Mouse (Mus musculus): ENCODE measurements at regions not wholly inside any gene's neighbourhood (a gene's known extent, or its start where the extent isn't known, plus 50 kb on each side); places are given as distances from the start of the nearest gene placed in this dataset.

DNA sequence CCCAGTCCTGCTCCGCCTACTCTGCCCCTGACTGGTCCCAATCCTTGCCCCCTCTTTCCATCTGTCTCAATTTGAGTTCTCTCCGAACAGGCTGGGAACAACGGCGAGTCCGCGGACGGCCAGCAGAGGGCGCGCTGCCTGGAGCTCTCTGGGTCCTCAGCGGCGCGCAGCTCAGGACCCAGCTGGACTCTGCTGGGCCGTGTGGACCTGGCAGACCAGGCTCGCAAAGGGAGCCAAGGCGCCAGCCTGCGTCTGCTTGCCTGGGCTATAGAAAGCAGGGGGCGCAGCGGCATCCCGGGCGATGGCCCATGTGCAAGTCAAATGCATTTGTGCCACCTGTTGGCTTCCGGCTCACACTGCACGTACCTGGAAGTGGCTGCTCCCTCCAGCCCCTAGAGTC is 100.0 kb upstream of the Irx4 start:
- TF ChIP-seq CTCF (conservative IDR thresholded peaks at IDR 0.05 in 1 of 2, IDR thresholded peaks at IDR 0.05 in 1 of 2; ENCODE audit: low read depth in 2 of 2, low read length in 2 of 2) (peak; percentile 40 to 60; a peak in 3 of 4 replicates), TCF12 (IDR thresholded peaks at IDR 0.05; ENCODE audit: low read depth, low read length) (no peak), ZKSCAN1 (IDR thresholded peaks at IDR 0.05; ENCODE audit: borderline replicate concordance, low read depth, low read length) (no peak), POLR2A (IDR thresholded peaks at IDR 0.05; ENCODE audit: low read depth, low read length) (no peak), ELF1 (IDR thresholded peaks at IDR 0.05; ENCODE audit: low read depth, low read length) (no peak), EP300 (IDR thresholded peaks at IDR 0.05; ENCODE audit: low read length) (no peak)

All from CH12.LX (cell line).